ENCODE assay signal across 26 mouse cellular contexts in genomic region chr9:59997725-59998124, GRCm38 (mm10). TPM values are rescaled to one million over a fixed set of nuclear protein-coding genes. Genes with fewer than 3 reads are reported as not detected.
"Had no signal": no experiment of that assay in that cellular context is flagged by ENCODE, and none has a peak within 500 bp of the region (broad histone marks: within the 10 kb centered on the region; RNA-seq: fewer than 3 reads in every experiment).

No protein-coding gene starts in this region.

- DNase-seq: gastrocnemius, postnatal 14 days; gastrocnemius, postnatal 36 days; heart, adult 11 months; heart, adult 2 months; heart, postnatal 14 days; heart, postnatal 36 days; kidney, adult 18-20 months; kidney, adult 8-10 months; kidney, postnatal 10 days; kidney, postnatal 25 days; layer of hippocampus, adult 9-11 months; layer of hippocampus, postnatal 36 days had no signal

- ATAC-seq: inflammation-experienced regulatory T-cells, adult 6 months; intestine, embryonic 15.5 days; intestine, postnatal 0 days; liver, embryonic 12.5 days had no signal

RNA-seq across cellular contexts. Expression of gene Nr2e3, which starts 37.3 kb away (rescaled TPM):
- total RNA-seq: gastrocnemius, adult 18-20 months; gastrocnemius, adult 8-10 months; gastrocnemius, postnatal 14 days; gastrocnemius, postnatal 36 days; heart, adult 2 months; heart, postnatal 14 days; heart, postnatal 36 days; hematopoietic stem cell, adult 5-6 weeks; layer of hippocampus, adult 18-20 months; layer of hippocampus, adult 8-10 months; layer of hippocampus, postnatal 14 days; layer of hippocampus, postnatal 36 days; left cerebral cortex, adult 18-20 months; left cerebral cortex, postnatal 14 days; left cerebral cortex, postnatal 36 days; liver, adult 2 months had no signal
